Mouse (Mus musculus): ENCODE data around the gene Snrpg. TPM values are rescaled to one million over a fixed set of nuclear protein-coding genes. Genes with fewer than 3 reads are reported as not detected.
A peak's percentile ranks its signal among the peaks of the same experiment; 100 is the strongest.

Snrpg gene
- polyA plus RNA-seq, 1 experiment from 2014 or later: 889 TPM

DNA sequence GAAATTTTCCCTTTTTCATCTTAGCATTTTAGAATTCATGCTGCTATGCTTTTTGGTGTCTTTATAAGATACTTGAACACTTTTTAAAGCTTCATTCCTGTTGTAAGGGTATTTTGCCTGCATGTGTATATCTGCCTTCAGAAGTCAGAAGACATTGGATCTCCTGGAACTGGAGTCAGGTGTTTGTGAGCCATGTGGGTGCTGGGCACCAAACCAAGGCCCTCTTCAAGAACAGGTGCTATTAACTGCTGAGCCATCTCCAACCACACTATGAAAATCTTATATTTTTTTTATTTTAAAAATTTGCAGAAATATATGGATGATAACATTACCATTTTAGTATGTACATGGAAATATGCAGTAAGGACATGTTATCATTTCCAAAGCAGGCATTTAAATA lies 35.2 kb downstream of the Snrpg start:
- H3K4me3 ChIP-seq: peak overlapping the region; percentile 86
- H3K27ac ChIP-seq (replicated peaks): peak overlapping the region; percentile 100
- peaks cover 39% of the 10 kb centered on the region for H3K36me3 ChIP-seq
- H3K9me3 ChIP-seq (replicated peaks): no peaks in the 10 kb centered on the region
- DNase-seq (ENCODE audit: low spot score): no peak
- H3K27me3 ChIP-seq (ENCODE audit: low read depth, poor library complexity, severe bottlenecking): no peaks in the 10 kb centered on the region
- H3K4me1 ChIP-seq: peaks cover 19% of the 10 kb centered on the region

DNA sequence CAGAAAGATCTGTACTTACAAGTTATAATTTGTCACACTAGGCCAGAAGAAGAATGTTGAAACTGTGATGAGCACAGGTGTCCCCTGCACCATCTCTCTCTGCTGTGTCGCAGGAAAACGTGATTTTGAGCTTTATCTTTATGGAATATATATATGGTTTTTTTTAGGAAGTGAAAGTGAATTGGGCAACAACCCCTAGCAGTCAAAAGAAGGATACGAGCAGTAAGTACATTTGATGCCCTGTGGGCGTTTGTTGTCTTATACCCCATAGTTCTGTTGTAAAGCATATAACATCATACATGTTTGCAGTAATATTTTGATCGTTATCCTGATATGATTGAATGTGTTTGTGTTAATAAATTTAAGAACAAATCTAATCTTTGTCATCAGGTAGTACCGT lies 47.6 kb downstream of the Snrpg start:
- DNase-seq (ENCODE audit: low spot score): no peak
- H3K27ac ChIP-seq (replicated peaks): no peak overlapping the region
- H3K9me3 ChIP-seq (replicated peaks): no peaks in the 10 kb centered on the region
- peaks cover 99% of the 10 kb centered on the region for H3K36me3 ChIP-seq
- H3K4me3 ChIP-seq: no peak overlapping the region
- no peaks in the 10 kb centered on the region for H3K4me1 ChIP-seq
- WGBS: 96% methylated on average over 6 of the region's 6 CpGs
- no peaks in the 10 kb centered on the region for H3K27me3 ChIP-seq (ENCODE audit: low read depth, poor library complexity, severe bottlenecking)

DNA sequence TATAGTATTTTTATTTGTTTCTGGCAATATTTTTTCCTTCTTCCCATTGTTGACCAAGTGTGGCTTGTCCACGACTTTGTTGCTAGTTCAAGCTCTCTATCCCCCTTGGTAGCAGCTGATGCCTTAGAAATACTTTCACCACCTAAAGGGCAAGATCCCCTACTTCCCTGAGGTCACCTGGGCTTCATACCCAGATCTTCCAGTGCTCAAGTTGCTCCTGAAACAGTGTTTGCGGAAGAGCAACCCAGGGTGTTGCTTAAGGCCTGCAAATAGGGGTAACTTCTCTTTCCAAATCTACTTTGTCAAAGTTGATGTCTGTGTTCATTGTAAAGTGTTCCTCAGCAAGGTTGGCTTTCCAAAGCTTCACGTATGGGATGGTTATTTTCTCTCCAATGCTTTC lies 48.1 kb downstream of the Snrpg start:
- H3K36me3 ChIP-seq: peaks cover 99% of the 10 kb centered on the region

DNA sequence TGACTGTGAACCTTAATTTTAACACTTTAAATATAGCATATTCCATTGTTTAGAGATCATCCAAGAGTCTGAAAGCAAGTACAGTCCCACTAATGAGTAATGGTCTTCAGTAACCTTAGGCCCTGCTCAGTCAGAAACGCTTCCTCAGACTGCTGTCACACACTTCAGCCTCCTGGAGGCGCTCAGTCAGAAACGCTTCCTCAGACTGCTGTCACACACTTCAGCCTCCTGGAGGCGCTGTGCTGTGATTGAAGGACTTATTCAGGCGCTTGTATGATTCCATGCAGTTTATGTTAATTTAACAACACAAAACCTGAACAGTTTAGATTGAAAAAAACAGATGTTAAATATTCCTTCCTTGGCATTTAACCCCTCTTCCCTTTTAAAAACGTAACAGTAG lies 49.4 kb downstream of the Snrpg start:
- H3K36me3 ChIP-seq: peaks cover 99% of the 10 kb centered on the region
- WGBS: 71% methylated on average over 6 of the region's 6 CpGs
- H3K9me3 ChIP-seq (replicated peaks): no peaks in the 10 kb centered on the region
- H3K4me1 ChIP-seq: no peaks in the 10 kb centered on the region
- no peak for DNase-seq (ENCODE audit: low spot score)
- H3K27ac ChIP-seq (replicated peaks): no peak overlapping the region
- H3K4me3 ChIP-seq: no peak overlapping the region
- H3K27me3 ChIP-seq (ENCODE audit: low read depth, poor library complexity, severe bottlenecking): no peaks in the 10 kb centered on the region

More for the DNA sequence above, 48.1 kb downstream of the Snrpg start:
- Histone ChIP-seq H3K4me3 (no peak overlapping the region), H3K4me1 (no peaks in the 10 kb centered on the region), H3K27me3 (ENCODE audit: low read depth, poor library complexity, severe bottlenecking) (no peaks in the 10 kb centered on the region), H3K9me3 (replicated peaks) (no peaks in the 10 kb centered on the region), H3K27ac (replicated peaks) (no peak overlapping the region)
- no peak for DNase-seq (ENCODE audit: low spot score)
- 88% methylated on average over 3 of the region's 3 CpGs for WGBS

DNA sequence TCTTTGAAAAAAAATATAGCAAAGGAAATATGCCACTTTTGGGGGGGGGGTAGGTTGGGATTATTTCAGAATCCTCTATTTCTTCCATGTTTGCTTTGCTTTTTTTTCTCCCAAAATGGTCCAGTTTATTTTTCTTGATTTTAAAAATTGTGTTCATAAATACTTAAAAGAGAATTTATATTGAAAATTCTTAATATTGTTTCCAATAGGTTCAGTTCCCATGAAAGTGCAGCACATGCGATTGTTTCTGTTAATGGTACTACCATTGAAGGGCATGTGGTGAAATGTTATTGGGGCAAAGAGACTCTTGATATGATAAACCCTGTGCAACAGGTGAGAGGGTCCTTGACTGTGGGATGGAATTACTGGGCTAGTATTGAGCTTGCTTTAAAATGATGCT lies 55.3 kb downstream of the Snrpg start, which contains the start of gene Gm44790:
Gene Gm44790 (plus strand): TSS at position 301 of the 400 bp plus-strand sequence.
- 95% methylated on average over 1 of the region's 1 CpGs for WGBS
- no peak for DNase-seq (ENCODE audit: low spot score)
- Histone ChIP-seq H3K9me3 (replicated peaks) (no peaks in the 10 kb centered on the region), H3K27ac (replicated peaks) (no peak within 1 kb of the TSS), H3K4me1 (no peaks in the 10 kb centered on the region), H3K4me3 (no peak within 1 kb of the TSS), H3K36me3 (peaks cover 99% of the 10 kb centered on the region), H3K27me3 (ENCODE audit: low read depth, poor library complexity, severe bottlenecking) (no peaks in the 10 kb centered on the region)

Other genes with a start within 250 kb of the Snrpg start
- gene Tgfa, start 176.1 kb upstream of the Snrpg start, polyA plus RNA-seq (2016; fragmentation: Nextera tagmentation; extraction: Ambion mirVana): 1.3 and 1.4 TPM in 2 replicates
- 169 and 196 TPM in 2 replicates for gene Fam136a, start 5.7 kb upstream of the Snrpg start, polyA plus RNA-seq (2016; fragmentation: Nextera tagmentation; extraction: Ambion mirVana)
- 87.9 and 110 TPM in 2 replicates for gene Pcyox1, start 25.9 kb downstream of the Snrpg start, polyA plus RNA-seq (2016; fragmentation: Nextera tagmentation; extraction: Ambion mirVana)
- gene Tia1, start 32.9 kb downstream of the Snrpg start, polyA plus RNA-seq (2016; fragmentation: Nextera tagmentation; extraction: Ambion mirVana): 221 and 253 TPM in 2 replicates
- 0.63 and 0.89 TPM in 2 replicates for gene Gm44790, start 55.4 kb downstream of the Snrpg start, polyA plus RNA-seq (2016; fragmentation: Nextera tagmentation; extraction: Ambion mirVana)
- gene C87436, start 67.1 kb downstream of the Snrpg start, polyA plus RNA-seq (2016; fragmentation: Nextera tagmentation; extraction: Ambion mirVana): 22.8 and 24.8 TPM in 2 replicates
- 321 and 408 TPM in 2 replicates for gene Pcbp1, start 155.0 kb downstream of the Snrpg start, polyA plus RNA-seq (2016; fragmentation: Nextera tagmentation; extraction: Ambion mirVana)